8 mouse cellular contexts compared by ENCODE assay signal in the genomic region with DNA sequence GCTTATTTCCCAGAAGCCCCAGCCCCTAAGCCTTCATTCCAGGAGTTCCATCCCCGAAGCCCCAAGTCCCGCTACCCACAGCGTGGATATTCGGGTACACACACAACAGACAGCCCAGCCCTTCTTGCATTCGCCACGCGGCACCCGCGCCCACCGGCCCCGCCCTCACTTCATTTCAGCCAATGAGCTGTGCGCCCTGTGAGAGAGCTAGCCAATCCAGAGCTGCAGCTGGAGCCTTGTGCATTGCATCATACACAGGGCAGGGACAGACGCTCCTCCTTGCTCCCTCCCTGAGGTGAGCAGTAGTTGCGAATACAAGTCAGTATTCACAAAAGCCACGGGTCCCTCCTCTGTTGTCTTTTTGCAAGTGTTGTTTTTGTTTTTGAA. TPM values are rescaled to one million over a fixed set of nuclear protein-coding genes. Genes with fewer than 3 reads are reported as not detected.
DNase-seq lines count a peak whose midpoint lies in the region; ATAC-seq lines count a peak whose summit lies in the region.

TSS of gene Pycr1 (minus strand) at position 169 of the 387 bp plus-strand sequence.

- H3K4me1 ChIP-seq in hindbrain, embryonic 14.5 days (replicated peaks; ENCODE audit: control insufficient read depth, insufficient read depth, low read length), result peaks cover 18% of the 10 kb centered on the region; the same call in 1 of the 2 replicates

- no peaks in the 10 kb centered on the region for H3K9me3 ChIP-seq in hindbrain, embryonic 14.5 days (ENCODE audit: control insufficient read depth, low read length)

- H3K27ac ChIP-seq in hindbrain, embryonic 14.5 days, result no peak within 1 kb of the TSS

- peak within 1 kb of the TSS; percentile 78 for H3K4me2 ChIP-seq in hindbrain, embryonic 14.5 days (replicated peaks)

- peak within 1 kb of the TSS; percentile 42 for H3K4me3 ChIP-seq in hindbrain, embryonic 14.5 days (replicated peaks; ENCODE audit: low read length)

- no peaks in the 10 kb centered on the region for H3K36me3 ChIP-seq in hindbrain, embryonic 14.5 days (replicated peaks; ENCODE audit: control insufficient read depth, insufficient read depth)

- WGBS in hindbrain, embryonic 14.5 days, result 0% methylated on average over 15 of the region's 15 CpGs

- H3K9ac ChIP-seq in hindbrain, embryonic 14.5 days, result peak within 1 kb of the TSS; percentile 63

- H3K27me3 ChIP-seq in hindbrain, embryonic 14.5 days (ENCODE audit: control insufficient read depth, insufficient read depth, low read length), result peaks cover 5% of the 10 kb centered on the region; the same call in 1 of the 2 replicates

- peak; percentile 99 for ATAC-seq in hindbrain, embryonic 14.5 days (ENCODE audit: low FRiP score)

- peak; percentile 95 for DNase-seq in NIH3T3 (ENCODE audit: low read depth)
- DNase-seq in cerebellum, postnatal 10 days, result peak; percentile 96 to 97
- DNase-seq in frontal cortex, postnatal 14 days (ENCODE audit: low spot score in 2 of 2), result peak; percentile 89 to 93
- peak; percentile 92 for DNase-seq in hindbrain, embryonic 14.5 days (ENCODE audit: low spot score)
- peak; percentile 92 to 93 for DNase-seq in layer of hippocampus, postnatal 36 days
- DNase-seq in lung, postnatal 36 days, result peak; percentile 98
- DNase-seq in retina, postnatal 1 day, result peak; percentile 94
- DNase-seq in urinary bladder, adult 18-20 months (ENCODE audit: low spot score in 2 of 2), result peak; percentile 90

RNA-seq across cellular contexts. Expression of gene Pycr1, which starts in this region (rescaled TPM):
- 16.8 and 17.9 TPM in 2 replicates for polyA plus RNA-seq in hindbrain, embryonic 14.5 days (2014; fragmentation: Nextera tagmentation; extraction: Ambion mirVana)
- 1 to 10 TPM; 1.8 to 2.1 TPM for total RNA-seq in layer of hippocampus, postnatal 36 days (2021)
